Mouse (Mus musculus): ENCODE data around the gene Usp2. TPM values are rescaled to one million over a fixed set of nuclear protein-coding genes. Genes with fewer than 3 reads are reported as not detected.

Usp2 gene
- polyA plus RNA-seq, 1 experiment = 9.6 TPM

DNA sequence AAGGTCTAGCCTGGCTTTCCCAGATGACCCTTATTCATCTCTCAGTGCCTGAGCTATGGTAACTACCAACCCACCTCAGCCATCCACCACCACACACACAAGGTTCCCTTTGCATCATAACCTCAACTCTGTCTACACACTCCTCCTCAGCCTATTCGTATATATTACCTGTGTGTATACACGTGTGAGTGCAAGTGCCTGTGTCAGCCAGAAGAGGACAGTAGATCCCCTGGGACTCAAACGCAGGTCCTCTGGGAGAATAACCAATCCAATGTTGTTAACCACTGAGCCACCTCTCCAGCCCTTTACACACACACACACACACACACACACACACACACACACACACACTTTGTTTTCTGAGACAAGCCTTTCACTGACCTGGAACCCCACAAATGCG lies 36.2 kb upstream of the Usp2 start:
- no peaks in the 10 kb centered on the region for H3K4me1 ChIP-seq (ENCODE audit: control insufficient read depth, insufficient read depth, low read length)
- TF ChIP-seq EP300 (IDR thresholded peaks at IDR 0.05; ENCODE audit: insufficient read depth, low read depth, low read length) (no peak), CTCF (IDR thresholded peaks at IDR 0.05; ENCODE audit: low read depth, low read length) (no peak), POLR2A (IDR thresholded peaks at IDR 0.05; ENCODE audit: insufficient read depth, low read length) (no peak)
- no peak overlapping the region for H3K4me3 ChIP-seq (ENCODE audit: low read depth, low read length)
- H3K9ac ChIP-seq (ENCODE audit: low read depth, poor library complexity, severe bottlenecking) = no peak overlapping the region
- no peaks in the 10 kb centered on the region for H3K36me3 ChIP-seq (ENCODE audit: control insufficient read depth, insufficient read depth, low read length, poor library complexity, severe bottlenecking)
- no peak overlapping the region for H3K27ac ChIP-seq (ENCODE audit: insufficient read depth, low read length)
- no peaks in the 10 kb centered on the region for H3K27me3 ChIP-seq (ENCODE audit: control insufficient read depth, insufficient read depth, low read length, poor library complexity, severe bottlenecking)
- H3K9me3 ChIP-seq (replicated peaks; ENCODE audit: control insufficient read depth, insufficient read depth, low read length, poor library complexity, severe bottlenecking) = no peaks in the 10 kb centered on the region

DNA sequence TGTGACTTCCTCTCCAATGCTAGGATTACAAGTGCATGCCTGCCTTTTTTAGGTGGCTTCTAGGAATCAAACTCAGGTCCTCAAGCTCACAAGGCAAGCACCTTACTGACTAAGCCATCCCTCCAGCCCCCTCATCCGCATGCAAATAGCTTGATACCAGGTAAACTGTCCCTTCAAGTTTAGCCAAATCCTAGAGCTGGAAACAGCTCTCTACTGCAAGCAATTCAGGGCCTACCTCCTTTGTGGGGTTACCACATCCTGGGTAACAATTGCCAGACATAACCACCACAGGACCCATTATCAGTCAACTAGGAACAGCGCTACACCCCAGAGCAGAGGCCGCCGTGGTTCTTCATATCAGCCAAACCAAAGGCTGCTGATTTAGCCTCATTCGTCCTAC lies 35.7 kb upstream of the Usp2 start:
- H3K4me3 ChIP-seq (ENCODE audit: low read depth, low read length) = no peak overlapping the region
- H3K27ac ChIP-seq (ENCODE audit: insufficient read depth, low read length) = no peak overlapping the region
- H3K9ac ChIP-seq (ENCODE audit: low read depth, poor library complexity, severe bottlenecking) = no peak overlapping the region
- no peaks in the 10 kb centered on the region for H3K36me3 ChIP-seq (ENCODE audit: control insufficient read depth, insufficient read depth, low read length, poor library complexity, severe bottlenecking)
- H3K4me1 ChIP-seq (ENCODE audit: control insufficient read depth, insufficient read depth, low read length) = no peaks in the 10 kb centered on the region
- no peaks in the 10 kb centered on the region for H3K27me3 ChIP-seq (ENCODE audit: control insufficient read depth, insufficient read depth, low read length, poor library complexity, severe bottlenecking)
- TF ChIP-seq EP300 (IDR thresholded peaks at IDR 0.05; ENCODE audit: insufficient read depth, low read depth, low read length) (no peak), CTCF (IDR thresholded peaks at IDR 0.05; ENCODE audit: low read depth, low read length) (no peak), POLR2A (IDR thresholded peaks at IDR 0.05; ENCODE audit: insufficient read depth, low read length) (no peak)
- H3K9me3 ChIP-seq (replicated peaks; ENCODE audit: control insufficient read depth, insufficient read depth, low read length, poor library complexity, severe bottlenecking) = no peaks in the 10 kb centered on the region

DNA sequence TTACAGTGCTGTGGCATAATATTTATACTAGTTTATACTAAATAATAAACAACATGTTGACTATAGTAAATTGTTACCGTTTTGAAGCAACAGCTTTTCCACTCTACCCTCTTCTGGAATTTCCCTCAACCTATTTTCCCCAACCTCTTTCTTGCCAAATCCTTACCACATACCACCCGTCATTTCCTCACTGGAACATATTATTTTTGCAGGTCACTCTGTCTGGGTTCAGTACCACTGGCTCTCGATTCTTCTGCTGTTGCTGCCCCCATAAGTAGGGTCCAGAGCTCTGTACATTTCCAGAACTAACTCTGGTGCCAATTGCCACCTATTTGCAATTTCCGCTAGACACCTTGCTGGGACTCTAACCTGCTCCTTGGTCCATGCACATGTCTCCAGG lies 34.9 kb upstream of the Usp2 start:
- H3K27ac ChIP-seq (ENCODE audit: insufficient read depth, low read length) = no peak overlapping the region
- H3K4me3 ChIP-seq (ENCODE audit: low read depth, low read length) = no peak overlapping the region
- H3K4me1 ChIP-seq (ENCODE audit: control insufficient read depth, insufficient read depth, low read length) = peaks cover under 1% of the 10 kb centered on the region
- no peaks in the 10 kb centered on the region for H3K27me3 ChIP-seq (ENCODE audit: control insufficient read depth, insufficient read depth, low read length, poor library complexity, severe bottlenecking)
- H3K9me3 ChIP-seq (replicated peaks; ENCODE audit: control insufficient read depth, insufficient read depth, low read length, poor library complexity, severe bottlenecking) = no peaks in the 10 kb centered on the region
- TF ChIP-seq EP300 (IDR thresholded peaks at IDR 0.05; ENCODE audit: insufficient read depth, low read depth, low read length) (no peak), CTCF (IDR thresholded peaks at IDR 0.05; ENCODE audit: low read depth, low read length) (no peak), POLR2A (IDR thresholded peaks at IDR 0.05; ENCODE audit: insufficient read depth, low read length) (no peak)
- H3K9ac ChIP-seq (ENCODE audit: low read depth, poor library complexity, severe bottlenecking) = no peak overlapping the region
- H3K36me3 ChIP-seq (ENCODE audit: control insufficient read depth, insufficient read depth, low read length, poor library complexity, severe bottlenecking) = no peaks in the 10 kb centered on the region

DNA sequence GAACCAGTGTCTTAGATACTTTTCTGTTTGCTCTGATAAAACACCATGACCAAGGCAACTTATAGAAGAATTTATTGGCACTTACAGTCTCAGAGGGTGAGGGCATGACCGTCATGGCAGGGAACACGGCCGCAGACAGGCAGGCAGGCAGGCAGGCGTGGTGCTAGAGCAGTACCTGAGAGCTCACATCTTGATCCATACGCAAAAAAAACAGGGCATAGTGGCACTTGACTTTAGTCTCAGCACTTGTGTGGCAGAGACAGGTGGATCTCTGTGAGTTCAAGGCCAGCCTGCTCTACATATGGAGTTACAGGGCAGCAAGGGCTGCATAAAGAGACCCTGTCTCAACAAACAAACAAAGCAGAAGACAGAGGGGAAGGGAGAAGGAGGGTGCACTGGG lies 33.5 kb upstream of the Usp2 start:
- H3K4me1 ChIP-seq (ENCODE audit: control insufficient read depth, insufficient read depth, low read length) = peaks cover 2% of the 10 kb centered on the region
- H3K9ac ChIP-seq (ENCODE audit: low read depth, poor library complexity, severe bottlenecking) = no peak overlapping the region
- no peaks in the 10 kb centered on the region; the same call in 1 of the 2 replicates for H3K9me3 ChIP-seq (replicated peaks; ENCODE audit: control insufficient read depth, insufficient read depth, low read length, poor library complexity, severe bottlenecking)
- H3K27me3 ChIP-seq (ENCODE audit: control insufficient read depth, insufficient read depth, low read length, poor library complexity, severe bottlenecking) = no peaks in the 10 kb centered on the region
- H3K36me3 ChIP-seq (ENCODE audit: control insufficient read depth, insufficient read depth, low read length, poor library complexity, severe bottlenecking) = no peaks in the 10 kb centered on the region
- H3K4me3 ChIP-seq (ENCODE audit: low read depth, low read length) = no peak overlapping the region
- H3K27ac ChIP-seq (ENCODE audit: insufficient read depth, low read length) = no peak overlapping the region
- TF ChIP-seq EP300 (IDR thresholded peaks at IDR 0.05; ENCODE audit: insufficient read depth, low read depth, low read length) (no peak), POLR2A (IDR thresholded peaks at IDR 0.05; ENCODE audit: insufficient read depth, low read length) (no peak), CTCF (IDR thresholded peaks at IDR 0.05; ENCODE audit: low read depth, low read length) (no peak)

DNA sequence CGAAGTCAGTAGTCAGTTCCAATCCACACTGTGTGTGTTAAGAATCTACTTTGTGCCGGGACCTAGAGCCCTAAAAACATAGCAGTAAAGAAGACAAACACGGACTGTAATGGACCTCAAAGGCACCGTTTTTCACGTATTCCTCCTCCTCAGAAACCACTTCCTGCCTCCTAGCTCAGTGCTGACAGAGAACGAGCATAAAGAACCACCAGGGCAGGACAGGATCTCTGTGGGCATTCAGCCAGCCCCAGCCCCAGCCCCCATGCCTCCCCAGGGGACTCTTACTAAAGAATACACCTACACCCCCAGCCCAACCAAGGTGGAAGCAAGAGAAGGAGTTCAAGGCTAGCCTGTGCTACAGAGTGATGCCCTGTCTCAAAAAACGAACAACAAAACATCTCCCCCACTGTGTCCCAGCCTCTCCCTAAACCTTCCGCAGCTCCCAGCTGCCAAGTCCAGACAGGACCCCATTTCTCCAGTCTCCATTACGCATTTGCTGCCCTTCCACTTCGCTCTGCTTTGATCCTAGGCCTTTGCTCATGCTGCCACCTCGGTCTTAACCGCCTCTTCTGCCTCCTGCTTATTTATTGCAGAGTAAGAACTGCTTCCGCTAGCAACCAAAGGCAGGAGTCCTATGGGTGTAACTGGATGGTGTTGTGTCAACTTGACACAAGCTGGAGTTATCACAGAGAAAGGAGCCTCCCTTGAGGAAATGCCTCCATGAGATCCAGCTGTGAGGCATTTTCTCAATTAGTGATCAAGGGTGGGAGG lies 32.7 kb upstream of the Usp2 start:
- Histone ChIP-seq H3K36me3 (ENCODE audit: control insufficient read depth, insufficient read depth, low read length, poor library complexity, severe bottlenecking) (no peaks in the 10 kb centered on the region), H3K9me3 (replicated peaks; ENCODE audit: control insufficient read depth, insufficient read depth, low read length, poor library complexity, severe bottlenecking) (no peaks in the 10 kb centered on the region; the same call in 1 of the 2 replicates), H3K4me1 (ENCODE audit: control insufficient read depth, insufficient read depth, low read length) (peaks cover 2% of the 10 kb centered on the region), H3K27me3 (ENCODE audit: control insufficient read depth, insufficient read depth, low read length, poor library complexity, severe bottlenecking) (no peaks in the 10 kb centered on the region), H3K27ac (ENCODE audit: insufficient read depth, low read length) (no peak overlapping the region), H3K9ac (ENCODE audit: low read depth, poor library complexity, severe bottlenecking) (no peak overlapping the region), H3K4me3 (ENCODE audit: low read depth, low read length) (no peak overlapping the region)
- TF ChIP-seq EP300 (IDR thresholded peaks at IDR 0.05; ENCODE audit: insufficient read depth, low read depth, low read length) (no peak), POLR2A (IDR thresholded peaks at IDR 0.05; ENCODE audit: insufficient read depth, low read length) (no peak), CTCF (IDR thresholded peaks at IDR 0.05; ENCODE audit: low read depth, low read length) (no peak)

DNA sequence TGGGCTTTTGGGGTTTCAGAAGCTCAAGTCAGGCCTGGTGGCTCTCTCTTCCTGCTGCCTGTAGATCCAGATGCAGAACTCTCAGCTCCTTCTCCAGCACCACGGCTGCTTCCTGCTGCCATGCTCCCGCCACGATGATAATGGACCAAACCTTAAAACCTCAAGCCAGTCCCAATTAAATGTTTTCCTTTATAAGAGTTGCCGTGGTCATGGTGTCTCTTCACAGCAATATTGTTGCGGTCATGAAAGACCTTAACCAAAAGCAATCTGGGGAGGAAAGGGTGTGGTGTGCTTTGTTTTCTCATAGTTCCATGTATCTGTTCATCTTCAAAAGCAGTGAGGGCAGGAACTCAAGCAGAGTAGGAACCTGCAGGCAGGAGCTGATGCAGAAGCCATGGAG lies 29.7 kb upstream of the Usp2 start:
- Histone ChIP-seq H3K4me3 (ENCODE audit: low read depth, low read length) (no peak overlapping the region), H3K4me1 (ENCODE audit: control insufficient read depth, insufficient read depth, low read length) (peaks cover 2% of the 10 kb centered on the region), H3K36me3 (ENCODE audit: control insufficient read depth, insufficient read depth, low read length, poor library complexity, severe bottlenecking) (no peaks in the 10 kb centered on the region), H3K27me3 (ENCODE audit: control insufficient read depth, insufficient read depth, low read length, poor library complexity, severe bottlenecking) (no peaks in the 10 kb centered on the region), H3K9me3 (replicated peaks; ENCODE audit: control insufficient read depth, insufficient read depth, low read length, poor library complexity, severe bottlenecking) (no peaks in the 10 kb centered on the region; the same call in 1 of the 2 replicates), H3K27ac (ENCODE audit: insufficient read depth, low read length) (no peak overlapping the region), H3K9ac (ENCODE audit: low read depth, poor library complexity, severe bottlenecking) (no peak overlapping the region)
- TF ChIP-seq POLR2A (IDR thresholded peaks at IDR 0.05; ENCODE audit: insufficient read depth, low read length) (no peak), CTCF (IDR thresholded peaks at IDR 0.05; ENCODE audit: low read depth, low read length) (no peak), EP300 (IDR thresholded peaks at IDR 0.05; ENCODE audit: insufficient read depth, low read depth, low read length) (no peak)

Data from ES-Bruce4 (cell line).